ENCODE assay signal across 8 mouse cellular contexts in the genomic region with DNA sequence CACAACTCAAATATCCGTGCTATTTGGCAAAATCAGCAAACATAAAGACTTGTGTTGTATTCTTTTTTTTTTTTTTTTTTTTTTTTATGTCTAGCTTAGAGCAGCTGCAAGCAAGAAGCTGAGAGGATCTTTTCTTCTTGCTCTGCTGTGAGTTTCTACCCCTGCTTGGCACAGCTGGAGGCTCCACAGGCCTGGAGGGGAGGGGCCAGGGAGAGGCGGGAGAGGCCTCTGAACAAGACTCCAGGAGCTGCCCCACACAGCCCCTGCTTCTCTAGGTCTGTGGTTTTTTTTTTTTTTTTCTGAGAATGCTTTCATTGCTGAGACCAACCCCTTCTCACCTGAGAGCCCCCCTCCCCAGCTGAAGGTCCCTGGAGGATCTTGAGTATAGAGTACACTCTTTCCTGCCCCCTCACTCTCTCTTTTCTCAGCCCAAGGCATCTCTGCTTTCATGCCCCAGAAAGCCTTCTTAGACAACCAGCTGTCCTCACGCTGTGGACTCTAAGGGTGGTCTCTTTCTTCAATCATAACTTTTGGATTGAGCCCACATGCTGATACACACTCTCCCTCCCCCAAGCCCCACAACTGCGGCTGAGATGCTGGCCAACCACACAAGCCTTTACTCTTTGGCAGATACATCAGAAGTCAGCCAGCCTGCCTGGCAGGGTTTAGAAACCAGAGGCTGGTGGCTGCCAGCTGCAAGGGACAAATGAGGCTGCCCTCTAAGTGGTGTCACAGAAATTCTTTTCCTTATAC.
DNase-seq lines count a peak whose midpoint lies in the region; ATAC-seq lines count a peak whose summit lies in the region.

No protein-coding gene starts in this region.

- no peaks in the 10 kb centered on the region for H3K36me3 ChIP-seq in heart, embryonic 16.5 days (ENCODE audit: control insufficient read depth, insufficient read depth)
- no peaks in the 10 kb centered on the region for H3K36me3 ChIP-seq in heart, embryonic 11.5 days (ENCODE audit: control insufficient read depth, insufficient read depth, low read length)
- no peaks in the 10 kb centered on the region for H3K36me3 ChIP-seq in midbrain, embryonic 12.5 days
- no peaks in the 10 kb centered on the region for H3K36me3 ChIP-seq in kidney, embryonic 14.5 days (ENCODE audit: control insufficient read depth, insufficient read depth, low read length)

- no peaks in the 10 kb centered on the region for H3K9me3 ChIP-seq in heart, embryonic 16.5 days (replicated peaks; ENCODE audit: control insufficient read depth, low read length)
- no peaks in the 10 kb centered on the region for H3K9me3 ChIP-seq in heart, embryonic 11.5 days (replicated peaks; ENCODE audit: control insufficient read depth, low read length)
- H3K9me3 ChIP-seq in midbrain, embryonic 12.5 days, result no peaks in the 10 kb centered on the region
- no peaks in the 10 kb centered on the region for H3K9me3 ChIP-seq in kidney, embryonic 14.5 days (ENCODE audit: control insufficient read depth, low read length)

- ATAC-seq in heart, embryonic 16.5 days (replicated peaks; ENCODE audit: extremely low read depth, insufficient read depth, low FRiP score), result peak; percentile 69
- no peak for ATAC-seq in heart, embryonic 11.5 days (replicated peaks; ENCODE audit: insufficient number of reproducible peaks, low FRiP score, low TSS enrichment)
- ATAC-seq in midbrain, embryonic 12.5 days (ENCODE audit: low FRiP score, low read depth), result peak; percentile 80
- no peak for ATAC-seq in kidney, embryonic 14.5 days (ENCODE audit: low FRiP score, low TSS enrichment)

- no peaks in the 10 kb centered on the region for H3K27me3 ChIP-seq in heart, embryonic 16.5 days (ENCODE audit: control insufficient read depth, insufficient read depth, low read length)
- H3K27me3 ChIP-seq in heart, embryonic 11.5 days (ENCODE audit: control insufficient read depth, insufficient read depth, low read length), result no peaks in the 10 kb centered on the region
- H3K27me3 ChIP-seq in midbrain, embryonic 12.5 days, result no peaks in the 10 kb centered on the region
- H3K27me3 ChIP-seq in kidney, embryonic 14.5 days (ENCODE audit: control insufficient read depth, insufficient read depth, low read length), result no peaks in the 10 kb centered on the region

- WGBS in heart, embryonic 16.5 days, result 30% methylated on average over 4 of the region's 4 CpGs
- WGBS in heart, embryonic 11.5 days (ENCODE audit: insufficient replicate concordance), result 35% methylated on average over 4 of the region's 4 CpGs
- WGBS in midbrain, embryonic 12.5 days, result 3% methylated on average over 4 of the region's 4 CpGs
- WGBS in kidney, embryonic 14.5 days, result 41% methylated on average over 4 of the region's 4 CpGs

- H3K9ac ChIP-seq in heart, embryonic 16.5 days (ENCODE audit: low read length), result no peak overlapping the region
- H3K9ac ChIP-seq in heart, embryonic 11.5 days (ENCODE audit: low read depth, low read length), result no peak overlapping the region
- no peak overlapping the region for H3K9ac ChIP-seq in midbrain, embryonic 12.5 days (replicated peaks)
- H3K9ac ChIP-seq in kidney, embryonic 14.5 days (ENCODE audit: low read depth, low read length), result no peak overlapping the region

- peak; percentile 67 for DNase-seq in brain, adult 2 months (ENCODE audit: low read depth, low spot score)
- peak; percentile 49 for DNase-seq in gastrocnemius, postnatal 25 days
- peak; percentile 18 for DNase-seq in yolk sac, embryonic 10.5 days (ENCODE audit: low spot score)
- no peak for DNase-seq in left cerebral cortex, adult 11 months (ENCODE audit: low spot score)

- no peak overlapping the region for H3K27ac ChIP-seq in heart, embryonic 16.5 days (ENCODE audit: low read length)
- H3K27ac ChIP-seq in heart, embryonic 11.5 days (ENCODE audit: low read depth, low read length), result no peak overlapping the region
- H3K27ac ChIP-seq in midbrain, embryonic 12.5 days (replicated peaks), result no peak overlapping the region
- H3K27ac ChIP-seq in kidney, embryonic 14.5 days (ENCODE audit: low read depth, low read length), result no peak overlapping the region; the same call in 1 of the 2 replicates

- no peak overlapping the region for H3K4me3 ChIP-seq in heart, embryonic 16.5 days (ENCODE audit: low read length)
- no peak overlapping the region for H3K4me3 ChIP-seq in heart, embryonic 11.5 days (ENCODE audit: low read depth, low read length)
- no peak overlapping the region for H3K4me3 ChIP-seq in midbrain, embryonic 12.5 days
- H3K4me3 ChIP-seq in kidney, embryonic 14.5 days (ENCODE audit: low read length), result no peak overlapping the region

- H3K4me1 ChIP-seq in heart, embryonic 16.5 days (ENCODE audit: control insufficient read depth, insufficient read depth, low read length), result no peaks in the 10 kb centered on the region; the same call in 1 of the 2 replicates
- H3K4me1 ChIP-seq in heart, embryonic 11.5 days (ENCODE audit: control insufficient read depth, insufficient read depth, low read length), result no peaks in the 10 kb centered on the region
- H3K4me1 ChIP-seq in midbrain, embryonic 12.5 days, result peaks cover 9% of the 10 kb centered on the region; the same call in 1 of the 2 replicates
- H3K4me1 ChIP-seq in kidney, embryonic 14.5 days (ENCODE audit: control insufficient read depth, insufficient read depth, low read length), result no peaks in the 10 kb centered on the region

- no peak overlapping the region for H3K4me2 ChIP-seq in heart, embryonic 16.5 days (ENCODE audit: low read depth, low read length)
- H3K4me2 ChIP-seq in heart, embryonic 11.5 days, result no peak overlapping the region
- no peak overlapping the region for H3K4me2 ChIP-seq in midbrain, embryonic 12.5 days (replicated peaks)
- H3K4me2 ChIP-seq in kidney, embryonic 14.5 days (replicated peaks; ENCODE audit: low read depth, low read length), result no peak overlapping the region

Comparison
In these comparisons a context has a peak if more than half of its experiments do, and no peak if none do; other contexts are left out.
1. ATAC-seq: peak in heart, embryonic 16.5 days (single experiment) and midbrain, embryonic 12.5 days (single experiment); none in heart, embryonic 11.5 days (single experiment) and kidney, embryonic 14.5 days (single experiment).